Mouse (Mus musculus): ENCODE data around the gene Rbms3. TPM values are rescaled to one million over a fixed set of nuclear protein-coding genes. Genes with fewer than 3 reads are reported as not detected.

The Rbms3 gene
- polyA plus RNA-seq, 1 experiment from 2014 or later, result 87.2 TPM

DNA sequence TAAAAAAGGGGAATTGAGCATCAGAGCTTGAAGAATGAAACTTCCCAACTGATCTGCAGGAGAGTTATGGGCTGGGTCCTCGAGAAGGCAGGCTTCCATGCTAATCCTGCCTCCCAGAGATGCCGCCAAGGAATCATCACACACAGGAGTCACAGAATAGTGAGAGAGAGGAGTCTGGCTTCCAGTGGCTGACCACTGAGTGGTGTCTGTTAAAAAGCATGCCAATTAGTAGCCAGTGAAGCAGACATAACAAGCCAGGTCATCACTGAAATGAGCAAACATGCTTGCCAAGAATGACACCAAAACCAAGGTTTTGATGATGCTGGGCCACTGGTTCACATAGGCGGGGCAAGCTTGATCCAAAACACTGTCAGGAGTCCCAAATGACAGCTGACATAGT is 441.3 kb downstream of the Rbms3 start:
- Histone ChIP-seq H3K9ac (no peak overlapping the region), H3K27me3 (replicated peaks) (no peaks in the 10 kb centered on the region), H3K27ac (no peak overlapping the region), H3K4me2 (replicated peaks) (no peak overlapping the region), H3K36me3 (0 out of 2 replicates have a peak, but pooled peaks cover 4% of the 10 kb centered on the region), H3K9me3 (no peaks in the 10 kb centered on the region), H3K4me1 (peaks cover 5% of the 10 kb centered on the region; the same call in 1 of the 2 replicates), H3K4me3 (no peak overlapping the region)
- WGBS, result 69% methylated on average over 3 of the region's 3 CpGs
- ATAC-seq (ENCODE audit: low FRiP score, low read depth), result no peak

DNA sequence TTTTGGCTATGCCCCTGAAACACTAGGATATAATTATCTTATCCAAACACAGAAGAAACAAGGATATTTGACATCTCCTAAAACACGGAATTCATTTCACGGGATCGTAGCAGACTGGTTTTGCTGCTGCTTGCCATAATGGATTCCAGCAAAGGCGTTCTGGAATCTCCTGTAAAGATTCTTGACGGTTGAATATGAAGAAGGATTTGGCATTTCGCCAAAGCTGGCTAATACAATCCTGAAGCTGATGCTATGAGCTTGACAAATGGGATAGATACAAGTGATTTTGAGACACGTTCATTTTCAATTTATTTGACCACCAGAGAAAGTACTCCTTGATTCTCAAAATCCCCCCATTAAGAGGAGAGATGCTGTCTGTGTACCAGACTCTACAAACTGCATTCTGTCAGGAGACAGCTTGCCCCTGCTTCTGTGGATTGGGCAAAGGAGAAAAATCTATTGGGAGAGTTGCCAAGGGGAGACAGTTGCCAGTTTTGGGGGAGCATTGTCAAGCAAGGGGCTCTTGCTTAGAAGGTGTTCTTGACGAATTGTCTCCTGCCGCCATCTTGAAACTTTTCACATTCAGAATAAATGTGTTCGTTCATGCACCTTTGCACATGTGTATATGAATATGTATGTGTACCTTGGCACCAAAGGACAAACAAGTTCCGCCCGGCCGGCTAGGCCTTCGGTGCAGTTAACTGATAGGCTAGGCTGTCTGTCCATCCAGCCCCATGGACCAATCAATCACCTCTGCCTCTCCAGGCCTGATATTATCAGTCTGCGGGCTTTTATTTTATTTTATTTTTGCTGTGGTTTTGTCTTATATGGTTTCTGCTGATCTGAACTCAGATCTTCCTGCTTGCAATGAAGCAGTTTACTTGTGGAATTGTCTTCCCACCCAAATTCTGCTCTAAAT is 442.3 kb downstream of the Rbms3 start:
- 0 out of 2 replicates have a peak, but pooled peaks cover 4% of the 10 kb centered on the region for H3K36me3 ChIP-seq
- no peak overlapping the region for H3K4me3 ChIP-seq
- H3K9me3 ChIP-seq, result no peaks in the 10 kb centered on the region
- no peak overlapping the region for H3K27ac ChIP-seq
- no peak overlapping the region for H3K4me2 ChIP-seq (replicated peaks)
- H3K27me3 ChIP-seq (replicated peaks), result no peaks in the 10 kb centered on the region
- 91% methylated on average over 15 of the region's 15 CpGs for WGBS
- no peak for ATAC-seq (ENCODE audit: low FRiP score, low read depth)
- H3K4me1 ChIP-seq, result peaks cover under 1% of the 10 kb centered on the region; the same call in 1 of the 2 replicates
- no peak overlapping the region for H3K9ac ChIP-seq

DNA sequence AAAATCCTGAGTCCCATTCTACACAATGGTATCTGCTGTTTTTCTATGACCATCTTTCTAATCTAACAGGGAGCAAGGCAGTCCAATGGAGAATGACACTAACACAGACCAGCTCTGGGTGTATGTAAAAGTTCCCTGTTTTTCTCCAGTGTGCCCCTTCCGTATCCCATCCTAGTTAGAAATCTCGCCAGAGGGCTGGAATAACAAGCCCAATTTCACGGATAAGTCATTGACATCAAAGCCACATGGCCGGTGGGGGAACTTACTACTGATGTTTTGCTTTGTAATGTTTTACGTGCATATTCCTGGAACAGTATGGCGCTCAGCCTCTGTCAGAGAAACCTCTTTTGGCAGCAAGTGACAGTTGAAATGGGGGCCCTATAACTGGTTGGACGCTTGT is 449.1 kb downstream of the Rbms3 start:
- 56% methylated on average over 7 of the region's 7 CpGs for WGBS
- H3K36me3 ChIP-seq, result no peaks in the 10 kb centered on the region
- no peak overlapping the region for H3K4me3 ChIP-seq
- no peak overlapping the region for H3K9ac ChIP-seq
- no peaks in the 10 kb centered on the region for H3K9me3 ChIP-seq
- H3K4me1 ChIP-seq, result no peaks in the 10 kb centered on the region
- no peak overlapping the region for H3K27ac ChIP-seq
- ATAC-seq (ENCODE audit: low FRiP score, low read depth), result no peak
- H3K4me2 ChIP-seq (replicated peaks), result no peak overlapping the region
- no peaks in the 10 kb centered on the region for H3K27me3 ChIP-seq (replicated peaks)

DNA sequence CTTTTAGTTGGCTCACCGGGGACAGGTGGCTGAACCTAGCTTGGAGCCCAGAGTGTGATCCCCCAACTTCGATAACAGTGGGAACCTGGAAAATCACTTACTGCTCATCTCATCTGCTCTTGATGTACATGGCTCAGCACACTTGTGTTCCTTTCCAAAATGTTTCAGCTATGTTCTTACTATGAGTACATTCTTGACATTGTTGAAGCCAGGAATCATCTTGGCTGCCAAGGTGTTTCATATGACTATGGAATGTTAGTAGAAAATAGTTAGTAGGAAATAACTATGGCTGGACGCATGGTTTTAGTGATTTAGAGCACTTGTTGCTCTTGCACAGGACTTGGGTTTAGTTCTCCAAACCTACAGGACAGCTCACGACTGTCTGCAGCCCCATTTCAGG is 451.3 kb downstream of the Rbms3 start:
- no peaks in the 10 kb centered on the region for H3K36me3 ChIP-seq
- H3K27me3 ChIP-seq (replicated peaks), result no peaks in the 10 kb centered on the region
- ATAC-seq (ENCODE audit: low FRiP score, low read depth), result no peak
- peaks cover 5% of the 10 kb centered on the region; the same call in 1 of the 2 replicates for H3K4me1 ChIP-seq
- no peak overlapping the region for H3K27ac ChIP-seq
- no peak overlapping the region for H3K9ac ChIP-seq
- H3K4me3 ChIP-seq, result no peak overlapping the region
- no peak overlapping the region for H3K4me2 ChIP-seq (replicated peaks)
- 93% methylated on average over 4 of the region's 4 CpGs for WGBS
- no peaks in the 10 kb centered on the region for H3K9me3 ChIP-seq

DNA sequence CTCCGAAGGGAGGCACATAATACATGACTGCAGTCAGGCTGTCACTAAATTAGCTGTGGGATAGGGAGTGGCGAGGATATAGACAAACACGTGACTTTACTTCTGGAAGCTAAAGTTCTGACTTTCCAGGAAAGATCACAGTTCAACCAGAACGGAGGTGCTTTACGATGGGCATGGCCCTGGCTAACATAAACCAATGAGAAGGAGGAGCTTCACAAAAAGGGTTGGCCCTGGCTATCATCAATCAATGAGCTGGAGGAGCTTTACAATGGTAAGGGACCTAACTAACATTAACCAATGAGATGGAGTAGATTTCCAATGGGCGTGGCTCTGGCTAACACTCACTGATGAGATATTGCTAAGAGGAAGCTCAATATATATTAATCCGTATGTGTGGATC is 457.2 kb downstream of the Rbms3 start:
- Histone ChIP-seq H3K9ac (no peak overlapping the region), H3K4me1 (peaks cover 5% of the 10 kb centered on the region; the same call in 1 of the 2 replicates), H3K4me2 (replicated peaks) (no peak overlapping the region), H3K9me3 (no peaks in the 10 kb centered on the region), H3K4me3 (no peak overlapping the region), H3K27me3 (replicated peaks) (no peaks in the 10 kb centered on the region), H3K36me3 (no peaks in the 10 kb centered on the region), H3K27ac (no peak overlapping the region)
- 61% methylated on average over 7 of the region's 7 CpGs for WGBS
- no peak for ATAC-seq (ENCODE audit: low FRiP score, low read depth)

DNA sequence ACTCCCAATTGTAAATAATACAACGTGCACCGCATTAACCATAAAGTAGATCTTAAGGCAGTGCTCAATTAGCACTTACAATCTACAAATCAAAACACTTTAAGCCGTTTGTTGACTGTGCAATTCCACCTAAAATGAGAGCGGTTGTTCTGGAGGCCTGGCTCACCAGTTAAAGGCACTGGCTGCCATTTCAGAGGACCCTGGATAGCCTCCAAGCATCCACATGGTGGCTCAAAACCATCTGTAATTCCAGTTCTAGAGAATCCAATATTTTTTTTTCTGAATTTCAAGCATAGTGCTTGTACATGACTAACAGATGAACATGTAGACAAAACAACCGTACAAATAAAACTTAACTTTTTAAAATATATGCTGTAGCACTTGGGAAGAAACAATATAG is 460.5 kb downstream of the Rbms3 start:
- H3K9ac ChIP-seq, result no peak overlapping the region
- WGBS, result 92% methylated on average over 5 of the region's 5 CpGs
- no peak overlapping the region for H3K4me2 ChIP-seq (replicated peaks)
- H3K27me3 ChIP-seq (replicated peaks), result no peaks in the 10 kb centered on the region
- H3K27ac ChIP-seq, result no peak overlapping the region
- H3K4me1 ChIP-seq, result peaks cover 8% of the 10 kb centered on the region; the same call in 1 of the 2 replicates
- ATAC-seq (ENCODE audit: low FRiP score, low read depth), result no peak
- no peaks in the 10 kb centered on the region for H3K36me3 ChIP-seq
- H3K4me3 ChIP-seq, result no peak overlapping the region
- H3K9me3 ChIP-seq, result no peaks in the 10 kb centered on the region

DNA sequence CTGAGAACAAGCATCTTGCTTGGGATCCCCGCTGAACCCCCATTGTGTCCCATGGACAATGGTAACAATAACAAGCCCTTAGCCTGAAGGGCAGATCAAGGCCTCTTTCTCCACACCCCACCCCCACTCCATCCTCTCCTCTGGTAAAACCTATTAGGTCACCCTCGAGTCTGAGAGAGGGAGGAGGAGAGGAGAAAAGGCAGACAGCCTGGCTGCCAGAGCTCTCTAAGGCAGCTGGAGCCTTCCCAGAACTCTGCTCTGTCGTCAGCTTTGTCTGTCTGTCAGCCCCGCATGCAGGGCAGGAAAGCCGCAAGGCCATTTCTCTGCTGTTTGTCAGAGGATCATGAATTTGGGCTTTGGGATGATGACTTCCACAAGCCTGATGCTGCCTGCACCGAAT is 466.6 kb downstream of the Rbms3 start:
- 19% methylated on average over 6 of the region's 6 CpGs for WGBS
- no peak overlapping the region for H3K27ac ChIP-seq

DNA sequence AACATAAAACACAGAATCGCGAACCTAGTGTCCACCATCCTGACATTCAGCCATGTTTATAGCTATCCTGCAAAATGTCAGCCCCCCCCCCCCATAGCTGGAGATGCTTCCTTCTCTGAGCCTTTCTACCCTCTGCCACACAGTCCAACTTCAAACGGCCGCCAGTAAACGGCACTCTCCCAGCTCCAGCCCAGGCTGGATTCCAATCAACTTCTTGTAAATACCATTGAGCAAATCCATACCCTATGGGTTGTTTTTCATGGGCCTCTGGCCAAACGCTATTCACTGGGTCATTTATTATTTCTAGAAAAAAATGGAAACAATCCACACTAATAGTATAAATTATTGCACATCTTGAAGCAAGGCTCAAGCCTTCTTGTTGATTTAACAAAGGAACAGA is 468.6 kb downstream of the Rbms3 start:
- Histone ChIP-seq H3K9me3 (no peaks in the 10 kb centered on the region), H3K4me1 (peaks cover 14% of the 10 kb centered on the region), H3K27ac (no peak overlapping the region), H3K4me3 (no peak overlapping the region), H3K4me2 (replicated peaks) (no peak overlapping the region), H3K9ac (no peak overlapping the region), H3K36me3 (no peaks in the 10 kb centered on the region), H3K27me3 (replicated peaks) (no peaks in the 10 kb centered on the region)
- no peak for ATAC-seq (ENCODE audit: low FRiP score, low read depth)
- WGBS, result 51% methylated on average over 6 of the region's 6 CpGs

More for the DNA sequence above, 466.6 kb downstream of the Rbms3 start:
- no peaks in the 10 kb centered on the region for H3K36me3 ChIP-seq
- H3K4me3 ChIP-seq, result no peak overlapping the region
- no peaks in the 10 kb centered on the region for H3K27me3 ChIP-seq (replicated peaks)
- no peaks in the 10 kb centered on the region for H3K9me3 ChIP-seq
- H3K4me1 ChIP-seq, result peaks cover 15% of the 10 kb centered on the region
- peak overlapping the region; percentile 4; the same call in 1 of the 2 replicates for H3K4me2 ChIP-seq (replicated peaks)
- H3K9ac ChIP-seq, result no peak overlapping the region
- no peak for ATAC-seq (ENCODE audit: low FRiP score, low read depth)

DNA sequence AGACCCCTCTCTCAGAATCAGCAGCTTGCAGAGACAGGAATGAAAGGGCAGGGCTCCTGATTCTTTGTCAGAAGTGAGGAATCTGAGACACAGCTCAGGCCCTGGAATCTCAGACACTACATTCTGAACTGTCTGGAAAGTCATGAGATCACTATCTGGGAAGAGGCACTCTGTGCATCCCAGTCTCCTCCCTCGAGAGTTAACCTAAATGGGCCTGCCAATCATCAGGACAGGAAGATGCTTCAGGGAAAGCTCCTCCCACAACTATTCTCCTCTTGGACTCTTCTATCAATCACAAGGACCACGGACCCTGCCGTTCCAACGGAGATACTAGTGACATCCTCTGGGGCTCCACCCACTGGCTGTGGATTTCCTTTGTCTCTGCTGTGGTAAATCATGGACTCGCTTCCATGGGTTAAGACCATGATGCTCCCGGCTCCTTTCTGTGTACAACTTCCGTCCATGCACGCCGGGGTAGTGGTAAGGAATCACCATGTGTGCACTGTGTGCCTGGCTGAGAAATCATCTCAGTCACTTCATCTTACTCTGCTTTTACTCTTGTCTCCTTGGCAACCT is 473.3 kb downstream of the Rbms3 start:
- Histone ChIP-seq H3K27ac (no peak overlapping the region), H3K27me3 (replicated peaks) (no peaks in the 10 kb centered on the region), H3K36me3 (no peaks in the 10 kb centered on the region), H3K4me3 (no peak overlapping the region), H3K9ac (no peak overlapping the region), H3K4me2 (replicated peaks) (no peak overlapping the region), H3K4me1 (peaks cover 18% of the 10 kb centered on the region), H3K9me3 (no peaks in the 10 kb centered on the region)
- WGBS, result 56% methylated on average over 9 of the region's 9 CpGs
- no peak for ATAC-seq (ENCODE audit: low FRiP score, low read depth)

DNA sequence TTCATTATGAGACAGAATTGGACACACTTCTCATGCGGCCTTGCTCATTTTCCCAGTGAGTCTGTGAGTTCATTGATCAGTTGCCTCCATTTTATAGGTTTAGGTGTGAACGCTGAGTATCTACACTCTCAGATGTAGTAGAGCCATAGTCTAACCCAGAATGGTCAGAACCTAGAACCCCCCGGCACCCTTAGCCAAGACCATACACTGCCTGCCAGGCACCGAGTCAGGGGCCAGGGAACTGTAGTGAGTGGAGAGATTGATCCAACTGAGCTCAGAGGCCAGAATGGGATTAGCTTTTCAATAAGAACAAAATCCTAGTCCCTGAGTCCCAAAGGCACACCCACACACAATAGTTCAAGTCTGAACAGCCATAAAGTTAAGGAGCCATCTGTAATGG is 475.1 kb downstream of the Rbms3 start:
- WGBS, result 87% methylated on average over 4 of the region's 4 CpGs
- no peak overlapping the region for H3K27ac ChIP-seq
- no peaks in the 10 kb centered on the region for H3K27me3 ChIP-seq (replicated peaks)
- H3K36me3 ChIP-seq, result no peaks in the 10 kb centered on the region
- no peak overlapping the region for H3K4me2 ChIP-seq (replicated peaks)
- H3K4me3 ChIP-seq, result no peak overlapping the region
- ATAC-seq (ENCODE audit: low FRiP score, low read depth), result no peak
- H3K9ac ChIP-seq, result no peak overlapping the region
- no peaks in the 10 kb centered on the region for H3K9me3 ChIP-seq
- H3K4me1 ChIP-seq, result peaks cover 18% of the 10 kb centered on the region

DNA sequence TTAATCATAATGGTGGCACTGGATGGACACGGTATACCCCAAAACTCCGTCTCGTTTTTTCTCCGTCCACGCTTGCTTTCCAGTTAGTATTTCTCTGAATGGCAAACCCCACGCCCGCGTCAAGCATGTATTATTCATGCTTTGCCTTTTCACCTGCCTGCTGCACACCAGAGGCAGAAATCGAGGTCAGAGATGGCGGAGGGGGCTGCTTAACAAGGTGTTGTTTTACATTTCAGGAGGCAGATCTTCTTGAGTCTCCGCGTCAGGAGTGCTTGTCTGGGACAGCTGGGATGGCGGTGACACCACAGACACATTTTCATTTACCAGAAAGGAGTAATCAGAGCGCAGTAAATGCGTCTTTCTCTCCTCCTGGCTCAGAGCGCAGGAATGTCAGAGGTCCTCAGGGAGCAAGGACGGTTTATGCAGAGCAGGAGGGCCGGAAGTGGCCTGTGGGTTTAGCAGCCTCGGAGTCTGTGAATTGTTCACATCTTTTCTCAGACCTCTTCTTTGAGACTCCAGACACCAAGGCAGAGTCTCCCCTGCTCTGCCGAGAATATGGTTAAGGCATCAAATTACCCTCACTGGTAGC is 475.9 kb downstream of the Rbms3 start:
- peaks cover 18% of the 10 kb centered on the region for H3K4me1 ChIP-seq

DNA sequence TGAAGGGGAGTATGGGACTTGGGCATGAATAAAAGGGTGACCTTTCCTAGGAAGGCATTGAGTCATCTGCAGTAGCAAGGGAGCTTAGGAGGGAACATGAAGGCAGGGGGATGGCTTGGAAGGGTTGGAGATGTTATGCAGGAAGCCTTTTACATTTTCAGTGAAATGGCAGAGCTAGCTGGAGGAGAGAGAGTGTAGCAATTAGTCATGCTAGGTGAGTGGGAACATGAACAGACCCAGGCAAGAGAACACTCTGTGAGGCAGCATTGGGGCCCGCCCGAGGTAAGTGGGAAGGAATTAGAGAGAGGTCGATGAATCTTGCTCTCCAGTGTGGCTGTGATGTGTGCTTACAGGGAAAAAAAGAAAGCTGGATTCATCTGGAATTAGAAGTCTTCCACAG is 477.8 kb downstream of the Rbms3 start:
- no peaks in the 10 kb centered on the region for H3K36me3 ChIP-seq
- H3K4me1 ChIP-seq, result peaks cover 18% of the 10 kb centered on the region
- no peak overlapping the region for H3K9ac ChIP-seq
- H3K4me2 ChIP-seq (replicated peaks), result no peak overlapping the region
- H3K27ac ChIP-seq, result no peak overlapping the region
- WGBS, result 83% methylated on average over 3 of the region's 3 CpGs
- H3K27me3 ChIP-seq (replicated peaks), result no peaks in the 10 kb centered on the region
- no peaks in the 10 kb centered on the region for H3K9me3 ChIP-seq
- no peak overlapping the region for H3K4me3 ChIP-seq
- ATAC-seq (ENCODE audit: low FRiP score, low read depth), result no peak

More for the DNA sequence above, 475.9 kb downstream of the Rbms3 start:
- Histone ChIP-seq H3K9ac (peak overlapping the region; percentile 26; the same call in 1 of the 2 replicates), H3K36me3 (no peaks in the 10 kb centered on the region), H3K27me3 (replicated peaks) (no peaks in the 10 kb centered on the region), H3K9me3 (no peaks in the 10 kb centered on the region), H3K4me2 (replicated peaks) (peak overlapping the region; percentile 31; the same call in 1 of the 2 replicates), H3K4me3 (no peak overlapping the region), H3K27ac (peak overlapping the region; percentile 29; the same call in 1 of the 2 replicates)
- 52% methylated on average over 20 of the region's 20 CpGs for WGBS
- ATAC-seq (ENCODE audit: low FRiP score, low read depth), result no peak
